Mouse (Mus musculus) heart, postnatal 0 days (tissue): ENCODE measurements around the gene Zfp426.

Source experiments
- CTCF ChIP-seq: IDR thresholded peaks from 2 replicates; pipeline ENCODE4 v1.5.1; 2016; ENCODE audit warnings: antibody characterized with exemption, control low read depth, low read depth
- EP300 ChIP-seq: IDR thresholded peaks from 2 replicates; pipeline ENCODE4 v1.6.1; 2016; ENCODE audit warnings: antibody characterized with exemption, low read depth

DNA sequence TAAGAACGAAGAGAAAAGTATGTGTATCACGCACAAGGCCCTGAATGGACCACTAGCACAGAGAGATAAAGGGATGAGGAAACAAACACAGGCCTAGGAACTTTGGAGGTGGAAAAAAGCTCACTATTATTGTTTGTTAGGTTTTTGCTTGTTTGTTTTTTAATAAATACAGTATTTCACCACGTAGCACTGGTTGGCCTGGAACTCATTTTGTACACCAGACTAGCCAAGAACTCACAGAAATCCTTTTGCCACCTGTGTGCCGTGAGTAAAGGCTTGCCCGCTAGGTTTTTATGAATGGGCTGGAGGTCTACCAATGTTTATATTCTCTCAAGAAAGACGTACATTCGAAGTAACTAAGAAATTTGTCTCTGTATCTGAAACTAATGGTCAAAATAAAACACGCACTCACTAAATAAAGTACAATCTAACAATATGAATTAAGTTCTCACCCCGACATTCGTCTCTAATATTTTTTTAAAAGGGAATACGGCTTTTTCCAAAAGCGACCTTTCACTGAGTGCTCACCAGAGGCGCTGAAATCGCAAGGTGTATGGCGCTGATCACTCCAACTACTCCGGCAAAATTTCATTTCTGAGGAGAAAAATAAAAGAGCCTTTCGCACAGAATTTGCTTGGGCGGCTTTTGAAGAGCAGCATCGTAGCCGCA lies 554 bp downstream of the Zfp426 start:
- TF ChIP-seq CTCF (no peak), EP300 (no peak)
